Mouse (Mus musculus): ENCODE measurements at regions not wholly inside any gene's neighbourhood (a gene's known extent, or its start where the extent isn't known, plus 50 kb on each side); places are given as distances from the start of the nearest gene placed in this dataset.

- no peak for DNase-seq (ENCODE audit: low spot score in 2 of 2)
- intact Hi-C loops (cut with DNase I): no loop called here
These were observed 58.4 kb upstream of the Pced1b start for GRCm38 (mm10) chr15:97188545-97188944.

- intact Hi-C loops (cut with DNase I): no loop called here
- no peak for DNase-seq (ENCODE audit: low spot score in 2 of 2)
These were observed 59.1 kb upstream of the Pced1b start for GRCm38 (mm10) chr15:97187831-97188230.

GRCm38 (mm10) chr15:97186034-97186433 is 60.9 kb upstream of the Pced1b start:
- DNase-seq (ENCODE audit: low spot score in 2 of 2): no peak
- intact Hi-C loops (cut with DNase I): no loop called here

GRCm38 (mm10) chr15:97182617-97183038 is 64.3 kb upstream of the Pced1b start:
- intact Hi-C loops (cut with DNase I): no loop called here

GRCm38 (mm10) chr15:97180970-97181669 is 65.8 kb upstream of the Pced1b start:
- DNase-seq (ENCODE audit: low spot score in 2 of 2): peak; percentile 13 to 30
- intact Hi-C loops (cut with DNase I): no loop called here

More at GRCm38 (mm10) chr15:97182617-97183038, 64.3 kb upstream of the Pced1b start:
- DNase-seq (ENCODE audit: low spot score in 2 of 2): no peak

GRCm38 (mm10) chr15:97178286-97178685 is 68.6 kb upstream of the Pced1b start:
- intact Hi-C loops (cut with DNase I): no loop called here

GRCm38 (mm10) chr15:97177806-97178205 is 69.1 kb upstream of the Pced1b start:
- intact Hi-C loops (cut with DNase I): no loop called here
- DNase-seq (ENCODE audit: low spot score in 2 of 2): no peak

More at GRCm38 (mm10) chr15:97178286-97178685, 68.6 kb upstream of the Pced1b start:
- DNase-seq (ENCODE audit: low spot score in 2 of 2): no peak

GRCm38 (mm10) chr15:97174989-97175388 is 71.9 kb upstream of the Pced1b start:
- DNase-seq (ENCODE audit: low spot score in 2 of 2): no peak
- intact Hi-C loops (cut with DNase I): no loop called here

GRCm38 (mm10) chr15:97173233-97173632 is 73.7 kb upstream of the Pced1b start:
- intact Hi-C loops (cut with DNase I): no loop called here
- no peak for DNase-seq (ENCODE audit: low spot score in 2 of 2)

GRCm38 (mm10) chr15:97170074-97170473 is 76.8 kb upstream of the Pced1b start:
- intact Hi-C loops (cut with DNase I): no loop called here
- no peak for DNase-seq (ENCODE audit: low spot score in 2 of 2)

- intact Hi-C loops (cut with DNase I): no loop called here
- no peak for DNase-seq (ENCODE audit: low spot score in 2 of 2)
These were observed 77.5 kb upstream of the Pced1b start for GRCm38 (mm10) chr15:97169381-97169780.

- DNase-seq (ENCODE audit: low spot score in 2 of 2): no peak
- intact Hi-C loops (cut with DNase I): no loop called here
These were observed 79.8 kb upstream of the Pced1b start for GRCm38 (mm10) chr15:97167116-97167515.

GRCm38 (mm10) chr15:97164616-97165015 is 82.3 kb upstream of the Pced1b start:
- no peak for DNase-seq (ENCODE audit: low spot score in 2 of 2)
- intact Hi-C loops (cut with DNase I): no loop called here

- no peak for DNase-seq (ENCODE audit: low spot score in 2 of 2)
- intact Hi-C loops (cut with DNase I): no loop called here
These were observed 82.9 kb upstream of the Pced1b start for GRCm38 (mm10) chr15:97163971-97164370.

GRCm38 (mm10) chr15:97163090-97163489 is 83.8 kb upstream of the Pced1b start:
- intact Hi-C loops (cut with DNase I): no loop called here

GRCm38 (mm10) chr15:97162305-97162704 is 84.6 kb upstream of the Pced1b start:
- intact Hi-C loops (cut with DNase I): no loop called here
- DNase-seq (ENCODE audit: low spot score in 2 of 2): no peak

More at GRCm38 (mm10) chr15:97163090-97163489, 83.8 kb upstream of the Pced1b start:
- DNase-seq (ENCODE audit: low spot score in 2 of 2): no peak

GRCm38 (mm10) chr15:97161530-97161929 is 85.4 kb upstream of the Pced1b start:
- DNase-seq (ENCODE audit: low spot score in 2 of 2): no peak
- intact Hi-C loops (cut with DNase I): no loop called here

- intact Hi-C loops (cut with DNase I): no loop called here
- no peak for DNase-seq (ENCODE audit: low spot score in 2 of 2)
These were observed 94.6 kb upstream of the Pced1b start for GRCm38 (mm10) chr15:97152354-97152753.

- intact Hi-C loops (cut with DNase I): no loop called here
- DNase-seq (ENCODE audit: low spot score in 2 of 2): peak in 1 of 2 experiments; percentile 9
These were observed 95.1 kb upstream of the Pced1b start for GRCm38 (mm10) chr15:97151793-97152192.

GRCm38 (mm10) chr15:97150983-97151735 is 95.4 kb upstream of the Slc38a4 start:
- DNase-seq (ENCODE audit: low spot score in 2 of 2): no peak
- intact Hi-C loops (cut with DNase I): no loop called here

- no peak for DNase-seq (ENCODE audit: low spot score in 2 of 2)
- intact Hi-C loops (cut with DNase I): no loop called here
These were observed 86.2 kb upstream of the Slc38a4 start for GRCm38 (mm10) chr15:97141958-97142357.
